Mouse (Mus musculus) spleen, postnatal 36 days (tissue): ENCODE data around the gene Prdm1.

Experiments used
- DNase-seq, 2 experiments: peaks; one replicate each; pipeline ENCODE4 v3.0.0; 2022; ENCODE audit warnings: low spot score in 2 of 2, mixed read lengths in 1 of 2

The Prdm1 gene

GRCm38 (mm10) chr10:44528291-44529082, at the start of gene Prdm1:
Gene Prdm1, minus strand, starts transcription at chr10:44528501.
- no peak for DNase-seq

DNA sequence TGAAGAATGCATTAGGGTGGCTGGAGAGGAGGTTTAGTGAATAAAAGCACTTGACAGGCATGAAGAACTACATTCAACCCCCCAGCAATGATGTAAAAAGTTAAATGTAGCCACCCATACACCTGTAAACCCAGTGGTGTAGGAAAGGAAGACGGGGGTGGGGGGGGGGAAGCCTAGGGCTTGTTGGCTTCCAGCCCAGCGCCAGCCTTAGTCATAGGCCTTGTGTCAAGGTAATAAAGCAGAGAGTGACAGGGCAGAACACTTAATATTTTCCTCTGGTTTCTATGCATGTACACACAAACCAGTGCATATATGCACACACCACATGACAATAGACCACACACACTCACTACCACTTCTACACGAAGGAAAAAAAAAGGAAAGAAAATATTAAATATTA, 37.7 kb upstream of the Prdm1 start:
- no peak for DNase-seq

- no peak for DNase-seq
These were observed 36.8 kb upstream of the Prdm1 start for GRCm38 (mm10) chr10:44565109-44565508.

DNA sequence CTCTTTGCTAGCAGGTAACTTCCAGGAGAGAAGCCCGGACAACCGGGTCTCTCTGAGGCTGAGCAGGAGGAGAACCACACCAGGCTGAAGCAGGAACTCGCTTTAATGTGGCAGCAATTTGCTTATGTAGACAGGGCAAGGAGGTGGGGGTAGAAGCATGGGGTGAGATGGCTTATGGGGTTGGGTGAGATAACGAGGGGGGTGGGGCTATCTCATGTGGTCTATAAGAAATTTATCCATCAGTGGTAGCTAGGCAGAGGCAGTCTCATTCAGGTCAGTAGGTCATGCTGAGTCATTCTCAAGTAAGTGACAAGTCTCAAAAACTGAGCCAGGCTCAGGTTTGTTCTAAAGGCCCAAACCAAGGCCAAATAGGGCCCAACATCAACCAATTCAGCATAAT, 28.5 kb upstream of the Prdm1 start:
- no peak for DNase-seq

- no peak for DNase-seq
These were observed 27.0 kb upstream of the Prdm1 start for GRCm38 (mm10) chr10:44555317-44555716.

- no peak for DNase-seq
These were observed 25.3 kb upstream of the Prdm1 start for GRCm38 (mm10) chr10:44553648-44554047.

DNA sequence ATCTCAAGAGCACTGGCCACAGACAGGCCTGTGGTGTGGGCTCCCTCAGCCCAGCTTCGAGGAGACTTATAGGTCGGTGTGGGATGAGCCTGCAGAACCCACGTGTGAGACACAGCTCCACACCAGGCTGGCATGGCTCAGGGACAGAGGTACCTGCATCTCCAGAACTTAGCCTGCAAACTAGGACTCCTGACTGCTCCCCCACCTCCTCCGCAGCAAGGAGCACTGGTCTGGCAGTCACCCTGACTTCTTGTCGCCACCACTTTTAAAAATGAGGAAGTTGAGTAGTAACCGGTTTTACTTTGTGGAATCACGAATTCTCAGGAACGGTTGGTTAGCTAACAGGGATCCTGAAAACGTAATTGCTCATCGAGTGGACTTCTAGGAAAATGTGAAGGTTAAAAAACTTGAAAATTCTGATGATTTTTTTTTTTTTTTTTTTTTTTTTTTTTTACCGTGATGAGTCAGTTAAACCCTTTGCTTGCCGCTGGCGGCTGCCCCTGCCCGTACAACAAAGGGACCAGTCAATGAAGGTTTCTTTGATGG, 10.8 kb upstream of the Prdm1 start:
- peak; percentile 35 to 45 for DNase-seq

GRCm38 (mm10) chr10:44538137-44538536, 9.8 kb upstream of the Prdm1 start:
- no peak for DNase-seq

DNA sequence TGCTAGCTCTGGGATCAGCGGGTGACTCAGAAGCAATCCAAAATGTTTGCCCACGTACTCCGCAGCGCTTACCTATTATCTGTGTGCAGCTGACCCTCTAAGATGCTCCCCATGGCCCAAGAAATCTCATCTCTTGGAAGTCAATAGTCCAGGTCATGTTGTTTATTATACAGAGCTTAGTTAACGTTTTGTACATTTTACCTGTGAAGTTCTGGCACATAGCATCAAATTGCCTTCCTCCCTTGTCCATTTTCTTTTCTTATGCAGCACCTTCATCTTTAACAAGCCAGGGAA, 1.7 kb upstream of the Prdm1 start:
- no peak for DNase-seq

GRCm38 (mm10) chr10:44529218-44530066, 1.1 kb upstream of the Prdm1 start:
- peak; percentile 91 to 92 for DNase-seq

DNA sequence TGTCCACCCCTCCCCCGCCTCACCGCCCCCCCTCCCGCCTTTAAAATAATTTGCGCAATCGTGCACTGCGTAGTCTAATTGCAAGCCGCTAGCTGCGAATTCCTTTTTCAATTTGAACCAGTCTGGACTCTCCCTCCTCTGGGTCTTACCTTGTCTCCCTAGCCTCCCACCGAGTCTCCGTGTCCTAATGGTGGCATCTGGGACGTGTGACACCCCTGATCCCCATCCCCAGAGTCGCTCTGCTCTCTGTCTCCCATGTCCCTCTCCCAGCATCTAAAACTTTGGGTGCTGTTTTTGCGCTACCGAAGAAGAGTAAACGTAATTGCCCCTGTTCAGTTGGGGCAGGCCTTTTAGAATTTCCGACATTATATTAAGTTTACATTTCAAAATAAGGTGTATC, 650 bp downstream of the Prdm1 start:
- DNase-seq = no peak

- DNase-seq = peak; percentile 55 to 59
These were observed 1.3 kb downstream of the Prdm1 start for GRCm38 (mm10) chr10:44526751-44527591.

DNA sequence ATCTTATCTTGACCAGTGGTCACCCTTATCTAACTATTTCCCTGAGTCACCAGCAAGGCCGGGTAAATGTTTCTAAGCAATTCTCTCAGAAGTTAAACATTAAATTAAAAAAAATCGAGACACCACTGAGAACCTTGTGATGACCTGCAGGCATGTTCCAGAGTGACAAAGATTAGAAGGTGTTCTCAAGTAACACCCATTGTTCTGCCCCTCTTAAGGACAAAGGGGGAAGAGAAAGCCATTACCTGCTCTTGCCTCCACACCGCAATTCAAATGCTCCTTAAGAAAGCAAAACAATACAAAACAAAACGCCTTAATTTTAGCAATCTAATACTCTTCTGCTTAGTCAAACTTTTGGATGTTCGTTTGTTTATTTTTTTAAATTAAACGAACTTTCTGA, 8.1 kb downstream of the Prdm1 start:
- no peak for DNase-seq

DNA sequence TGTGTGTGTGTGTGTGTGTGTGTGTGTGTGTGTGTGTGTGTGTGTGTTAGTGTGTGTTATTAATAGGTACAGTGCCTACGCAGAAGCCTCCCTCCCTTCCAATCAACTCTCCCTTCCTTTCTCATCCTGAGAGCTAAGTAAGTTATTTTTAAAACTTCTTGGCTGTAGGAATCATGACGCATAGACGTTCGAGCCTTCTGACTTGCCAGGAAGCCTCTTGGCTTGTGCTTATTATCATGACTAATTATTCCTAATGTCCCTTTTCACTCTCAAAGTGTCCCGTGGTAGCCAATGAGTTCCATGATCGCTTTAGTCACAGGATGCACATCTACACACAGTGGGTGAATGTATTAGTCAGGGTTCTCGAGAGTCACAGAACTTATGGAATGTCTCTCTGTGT, 9.7 kb downstream of the Prdm1 start:
- DNase-seq = no peak

GRCm38 (mm10) chr10:44513108-44513507, 15.2 kb downstream of the Prdm1 start:
- no peak for DNase-seq

GRCm38 (mm10) chr10:44511029-44511428, 17.3 kb downstream of the Prdm1 start:
- no peak for DNase-seq

DNA sequence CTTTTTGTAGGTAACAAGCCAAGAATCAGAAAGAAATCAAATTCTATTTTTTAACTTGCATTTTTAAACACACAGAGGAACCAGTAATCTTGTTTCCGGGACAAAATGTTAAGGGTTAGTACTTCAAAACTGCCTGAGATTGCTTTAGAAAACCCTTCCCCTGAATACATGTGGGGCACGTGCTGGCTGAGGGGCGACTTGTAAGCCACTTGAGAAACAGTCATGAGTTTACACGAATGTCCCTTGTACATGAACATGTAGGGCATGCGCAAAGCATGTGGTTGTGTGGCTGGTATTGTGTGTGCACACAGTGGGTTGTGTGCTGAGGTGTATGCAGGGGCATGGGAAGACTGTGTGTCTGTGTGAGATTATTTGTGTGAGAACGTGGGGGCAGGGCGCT, 19.7 kb downstream of the Prdm1 start:
- no peak for DNase-seq

DNA sequence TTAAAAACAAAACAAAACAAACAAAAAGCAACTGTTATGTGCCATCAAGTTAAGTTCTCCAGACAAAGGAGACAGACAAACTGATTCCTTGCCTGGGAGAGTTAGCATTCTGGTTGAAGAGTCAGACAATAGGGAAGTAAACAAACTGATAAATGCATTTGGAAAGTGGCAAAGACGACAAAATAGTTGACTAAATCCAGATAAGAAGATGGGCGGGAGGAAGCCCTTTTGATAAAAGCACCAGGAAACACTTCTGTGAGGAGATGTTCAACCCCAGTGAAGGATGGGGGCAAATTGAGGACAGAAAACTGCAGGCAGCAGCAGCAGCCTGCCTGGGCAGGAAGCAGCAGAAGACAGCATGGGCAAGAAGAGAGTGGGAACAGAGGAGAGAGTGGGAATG, 20.3 kb downstream of the Prdm1 start:
- no peak for DNase-seq

GRCm38 (mm10) chr10:44502891-44503290, 25.4 kb downstream of the Prdm1 start:
- no peak for DNase-seq

DNA sequence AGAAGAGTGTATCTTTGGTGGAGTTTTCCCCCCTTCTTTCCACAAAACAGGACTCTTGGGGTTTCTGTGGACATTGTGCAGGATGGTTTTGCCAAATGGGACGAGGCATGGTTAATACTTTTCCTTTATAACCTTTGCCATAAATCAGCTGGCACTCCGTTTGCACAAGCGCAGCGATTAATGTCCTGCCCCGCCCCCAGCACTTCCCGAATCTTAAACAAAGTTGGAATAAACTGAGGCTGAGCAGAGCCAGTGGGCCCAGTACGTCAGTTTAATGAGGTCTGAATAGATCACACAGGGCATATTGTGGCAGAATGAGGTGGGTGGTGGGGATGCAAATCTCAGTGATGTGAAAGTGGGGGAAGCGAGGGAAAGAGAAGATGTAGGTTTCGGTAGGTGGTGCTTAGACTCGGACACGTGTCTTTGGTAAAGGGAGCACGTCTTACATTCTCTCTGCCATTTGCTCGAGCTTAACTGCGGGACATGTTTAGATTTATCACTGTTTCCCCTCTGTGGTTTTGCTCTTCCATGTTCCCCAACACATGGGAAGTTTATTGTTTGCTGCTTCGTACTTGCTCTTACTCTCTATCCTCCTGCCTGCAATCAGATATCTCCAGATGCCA, 28.3 kb downstream of the Prdm1 start:
- DNase-seq = peak in 1 of 2 experiments; percentile 7

DNA sequence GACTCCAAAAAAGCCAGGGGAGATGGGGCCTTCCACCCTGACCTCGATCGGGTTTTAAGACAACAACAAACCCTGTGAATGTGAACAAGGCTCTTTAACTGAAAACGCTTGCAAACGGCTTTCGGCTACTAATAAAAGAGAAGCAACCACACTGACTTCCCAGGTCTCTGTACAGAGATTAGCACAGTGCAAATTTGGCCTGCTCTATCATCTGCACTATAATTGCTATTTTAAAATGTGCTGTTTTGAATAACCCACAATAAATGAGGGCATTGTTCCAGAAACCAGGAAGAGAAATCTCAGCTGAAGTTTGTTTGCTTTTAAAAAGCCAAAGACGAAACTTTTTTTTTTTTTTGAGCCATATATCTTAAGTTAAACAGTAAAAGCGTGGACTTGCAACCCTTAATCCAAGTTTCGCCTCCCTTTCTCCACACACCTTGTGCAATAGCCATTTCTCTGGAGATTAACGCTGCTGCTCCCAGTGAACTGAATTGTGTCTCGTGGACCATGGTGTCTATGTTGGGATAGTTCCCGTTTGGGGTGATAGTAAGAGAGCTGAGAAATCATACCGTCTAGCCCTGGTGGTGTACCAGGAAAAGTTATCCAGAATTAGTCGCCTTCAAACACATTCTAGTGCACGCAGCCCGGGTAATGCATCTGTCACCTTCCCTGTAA, 34.3 kb downstream of the Prdm1 start:
- no peak for DNase-seq
